Mouse (Mus musculus): ENCODE measurements at regions not wholly inside any gene's neighbourhood (a gene's known extent, or its start where the extent isn't known, plus 50 kb on each side); places are given as distances from the start of the nearest gene placed in this dataset.

- DNase-seq (ENCODE audit: extremely low read depth, low read depth, low spot score), result no peak
- WGBS, result 86% methylated on average over 11 of the region's 11 CpGs
- no peak overlapping the region for H3K27ac ChIP-seq (replicated peaks; ENCODE audit: insufficient read depth, low read depth, low read length)
- TF ChIP-seq CTCF (IDR thresholded peaks at IDR 0.05; ENCODE audit: low read depth, low read length) (no peak), POLR2A (IDR thresholded peaks at IDR 0.05; ENCODE audit: extremely low read depth, insufficient read depth, low read length) (no peak)
- no peak overlapping the region for H3K4me3 ChIP-seq (ENCODE audit: insufficient read depth, low read depth, low read length)
- no peak overlapping the region for H3K9ac ChIP-seq (ENCODE audit: low read depth, low read length)
- H3K36me3 ChIP-seq (ENCODE audit: control insufficient read depth, insufficient read depth, low read length), result no peaks in the 10 kb centered on the region
- H3K27me3 ChIP-seq (ENCODE audit: control insufficient read depth, insufficient read depth, low read length), result no peaks in the 10 kb centered on the region
- H3K79me2 ChIP-seq (ENCODE audit: control insufficient read depth, insufficient read depth, low read length), result no peaks in the 10 kb centered on the region
- H3K4me1 ChIP-seq (ENCODE audit: control insufficient read depth, insufficient read depth, low read length), result no peaks in the 10 kb centered on the region
Observed at GRCm38 (mm10) chr17:51393771-51394221, 214.6 kb upstream of the Tbc1d5 start.

DNA sequence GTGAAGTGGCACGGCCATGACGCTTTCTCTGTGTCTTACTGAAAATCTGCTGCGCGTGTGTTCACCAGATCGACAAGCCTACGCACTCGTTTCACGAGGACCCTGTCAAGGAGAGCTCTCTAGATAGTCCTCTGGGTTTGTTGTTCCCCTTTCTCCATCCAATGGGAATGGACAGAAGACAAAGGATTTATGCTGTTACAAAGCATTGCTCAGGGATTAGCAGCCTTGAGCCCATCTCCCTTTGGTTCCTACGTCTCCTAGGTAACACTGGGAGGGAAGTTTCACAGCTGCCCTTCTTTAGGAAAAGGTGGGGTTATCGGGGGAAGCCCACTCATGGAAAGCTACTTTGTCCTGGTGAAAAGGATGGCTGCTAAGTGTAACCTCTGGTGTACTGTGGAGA is 212.7 kb upstream of the Tbc1d5 start:
- no peak for DNase-seq (ENCODE audit: extremely low read depth, low read depth, low spot score)
- WGBS, result 92% methylated on average over 10 of the region's 10 CpGs
- no peak for TF ChIP-seq POLR2A (IDR thresholded peaks at IDR 0.05; ENCODE audit: extremely low read depth, insufficient read depth, low read length)
- TF ChIP-seq CTCF (IDR thresholded peaks at IDR 0.05; ENCODE audit: low read depth, low read length), result no peak

GRCm38 (mm10) chr17:51382552-51382951 is 203.4 kb upstream of the Tbc1d5 start:
- Histone ChIP-seq H3K27me3 (ENCODE audit: control insufficient read depth, insufficient read depth, low read length) (no peaks in the 10 kb centered on the region), H3K27ac (replicated peaks; ENCODE audit: insufficient read depth, low read depth, low read length) (no peak overlapping the region), H3K4me1 (ENCODE audit: control insufficient read depth, insufficient read depth, low read length) (no peaks in the 10 kb centered on the region), H3K4me3 (ENCODE audit: insufficient read depth, low read depth, low read length) (no peak overlapping the region), H3K9ac (ENCODE audit: low read depth, low read length) (no peak overlapping the region), H3K36me3 (ENCODE audit: control insufficient read depth, insufficient read depth, low read length) (no peaks in the 10 kb centered on the region), H3K79me2 (ENCODE audit: control insufficient read depth, insufficient read depth, low read length) (no peaks in the 10 kb centered on the region)
- 74% methylated on average over 6 of the region's 6 CpGs for WGBS
- peak; percentile 7 for DNase-seq (ENCODE audit: extremely low read depth, low read depth, low spot score)
- TF ChIP-seq CTCF (IDR thresholded peaks at IDR 0.05; ENCODE audit: low read depth, low read length), result no peak
- no peak for TF ChIP-seq POLR2A (IDR thresholded peaks at IDR 0.05; ENCODE audit: extremely low read depth, insufficient read depth, low read length)

More for the DNA sequence above, 212.7 kb upstream of the Tbc1d5 start:
- Histone ChIP-seq H3K27ac (replicated peaks; ENCODE audit: insufficient read depth, low read depth, low read length) (no peak overlapping the region), H3K9ac (ENCODE audit: low read depth, low read length) (no peak overlapping the region), H3K36me3 (ENCODE audit: control insufficient read depth, insufficient read depth, low read length) (no peaks in the 10 kb centered on the region), H3K27me3 (ENCODE audit: control insufficient read depth, insufficient read depth, low read length) (no peaks in the 10 kb centered on the region), H3K79me2 (ENCODE audit: control insufficient read depth, insufficient read depth, low read length) (no peaks in the 10 kb centered on the region), H3K4me1 (ENCODE audit: control insufficient read depth, insufficient read depth, low read length) (no peaks in the 10 kb centered on the region), H3K4me3 (ENCODE audit: insufficient read depth, low read depth, low read length) (no peak overlapping the region)

DNA sequence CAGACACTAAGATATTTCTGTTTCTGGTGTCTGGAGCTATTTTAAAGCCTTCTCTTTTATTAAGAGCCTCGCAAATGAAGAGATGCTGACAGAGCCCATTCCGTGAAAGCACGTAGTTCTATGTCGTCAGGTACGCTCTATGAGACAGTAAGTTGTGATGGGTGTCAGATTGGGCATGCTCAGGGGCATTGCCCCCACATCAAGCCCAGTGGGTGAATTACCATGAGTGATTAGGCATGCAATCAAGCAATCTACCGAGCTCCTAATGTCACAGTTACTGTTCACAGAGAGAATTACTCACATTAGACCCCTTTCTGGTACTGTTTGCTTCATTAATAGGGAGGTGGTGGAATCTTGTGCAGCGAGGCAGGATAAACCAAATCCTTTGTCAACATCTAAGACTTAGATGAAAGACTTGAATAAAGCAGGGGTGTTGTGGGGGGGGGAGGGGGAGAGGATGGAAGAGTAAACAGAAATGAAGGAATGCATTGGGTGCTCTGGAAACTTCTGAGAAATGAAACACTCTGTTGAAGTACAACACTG is 192.9 kb upstream of the Tbc1d5 start:
- H3K36me3 ChIP-seq (ENCODE audit: control insufficient read depth, insufficient read depth, low read length), result no peaks in the 10 kb centered on the region
- no peak overlapping the region for H3K4me3 ChIP-seq (ENCODE audit: insufficient read depth, low read depth, low read length)
- TF ChIP-seq POLR2A (IDR thresholded peaks at IDR 0.05; ENCODE audit: extremely low read depth, insufficient read depth, low read length) (no peak), CTCF (IDR thresholded peaks at IDR 0.05; ENCODE audit: low read depth, low read length) (no peak)
- H3K9ac ChIP-seq (ENCODE audit: low read depth, low read length), result no peak overlapping the region
- H3K27ac ChIP-seq (replicated peaks; ENCODE audit: insufficient read depth, low read depth, low read length), result no peak overlapping the region
- DNase-seq (ENCODE audit: extremely low read depth, low read depth, low spot score), result no peak
- WGBS, result 68% methylated on average over 7 of the region's 7 CpGs
- peaks cover 2% of the 10 kb centered on the region; the same call in 1 of the 2 replicates for H3K4me1 ChIP-seq (ENCODE audit: control insufficient read depth, insufficient read depth, low read length)
- no peaks in the 10 kb centered on the region for H3K79me2 ChIP-seq (ENCODE audit: control insufficient read depth, insufficient read depth, low read length)
- no peaks in the 10 kb centered on the region for H3K27me3 ChIP-seq (ENCODE audit: control insufficient read depth, insufficient read depth, low read length)

DNA sequence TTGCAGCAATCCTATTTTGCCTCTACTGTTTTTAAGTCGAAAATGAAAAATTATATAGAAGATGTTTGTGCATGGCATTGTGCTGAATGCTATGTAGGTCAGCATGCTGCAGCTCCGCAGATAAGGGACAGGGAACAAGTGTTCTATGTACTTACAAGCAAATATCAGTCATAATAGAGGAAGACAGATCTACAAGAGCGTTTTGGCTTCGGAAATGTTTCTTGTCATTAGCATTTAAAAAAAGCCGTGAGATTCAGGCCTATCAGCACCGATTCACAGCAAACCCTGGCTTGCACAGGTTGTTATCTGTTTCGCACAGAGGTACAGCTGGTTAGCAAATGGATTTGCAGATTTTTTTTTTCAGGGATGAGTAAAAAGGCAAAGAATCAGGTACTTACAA is 191.8 kb upstream of the Tbc1d5 start:
- H3K4me1 ChIP-seq (ENCODE audit: control insufficient read depth, insufficient read depth, low read length), result peaks cover 2% of the 10 kb centered on the region; the same call in 1 of the 2 replicates
- no peak overlapping the region for H3K4me3 ChIP-seq (ENCODE audit: insufficient read depth, low read depth, low read length)
- TF ChIP-seq CTCF (IDR thresholded peaks at IDR 0.05; ENCODE audit: low read depth, low read length) (no peak), POLR2A (IDR thresholded peaks at IDR 0.05; ENCODE audit: extremely low read depth, insufficient read depth, low read length) (no peak)
- H3K27ac ChIP-seq (replicated peaks; ENCODE audit: insufficient read depth, low read depth, low read length), result no peak overlapping the region
- H3K9ac ChIP-seq (ENCODE audit: low read depth, low read length), result no peak overlapping the region
- H3K36me3 ChIP-seq (ENCODE audit: control insufficient read depth, insufficient read depth, low read length), result no peaks in the 10 kb centered on the region
- no peaks in the 10 kb centered on the region for H3K27me3 ChIP-seq (ENCODE audit: control insufficient read depth, insufficient read depth, low read length)
- WGBS, result 81% methylated on average over 7 of the region's 7 CpGs
- H3K79me2 ChIP-seq (ENCODE audit: control insufficient read depth, insufficient read depth, low read length), result no peaks in the 10 kb centered on the region
- no peak for DNase-seq (ENCODE audit: extremely low read depth, low read depth, low spot score)

DNA sequence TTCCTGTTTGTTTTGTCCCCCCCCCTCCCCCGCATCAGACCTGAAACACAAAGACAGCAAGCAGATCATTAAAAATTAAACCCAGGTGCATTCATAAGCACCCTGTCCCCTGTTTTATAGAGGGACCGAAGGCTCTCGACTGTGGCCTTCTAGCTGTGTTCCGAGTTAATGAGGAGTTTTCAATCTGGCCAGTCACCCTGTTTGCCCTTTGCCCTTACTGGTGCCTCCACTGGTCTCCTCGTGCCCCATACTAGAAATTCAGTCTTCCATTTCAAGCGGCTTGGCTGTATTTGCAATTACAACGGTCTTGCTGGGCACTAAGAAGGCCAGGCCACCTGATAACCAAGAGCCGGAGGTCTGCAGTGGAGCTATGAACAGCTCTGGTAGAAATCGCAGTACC is 190.9 kb upstream of the Tbc1d5 start:
- no peak overlapping the region for H3K27ac ChIP-seq (replicated peaks; ENCODE audit: insufficient read depth, low read depth, low read length)
- H3K4me3 ChIP-seq (ENCODE audit: insufficient read depth, low read depth, low read length), result no peak overlapping the region
- TF ChIP-seq CTCF (IDR thresholded peaks at IDR 0.05; ENCODE audit: low read depth, low read length) (no peak), POLR2A (IDR thresholded peaks at IDR 0.05; ENCODE audit: extremely low read depth, insufficient read depth, low read length) (no peak)
- no peak for DNase-seq (ENCODE audit: extremely low read depth, low read depth, low spot score)
- no peak overlapping the region for H3K9ac ChIP-seq (ENCODE audit: low read depth, low read length)
- no peaks in the 10 kb centered on the region for H3K36me3 ChIP-seq (ENCODE audit: control insufficient read depth, insufficient read depth, low read length)
- WGBS, result 77% methylated on average over 9 of the region's 9 CpGs
- peaks cover 2% of the 10 kb centered on the region; the same call in 1 of the 2 replicates for H3K4me1 ChIP-seq (ENCODE audit: control insufficient read depth, insufficient read depth, low read length)
- no peaks in the 10 kb centered on the region for H3K79me2 ChIP-seq (ENCODE audit: control insufficient read depth, insufficient read depth, low read length)
- H3K27me3 ChIP-seq (ENCODE audit: control insufficient read depth, insufficient read depth, low read length), result no peaks in the 10 kb centered on the region
